Mouse (Mus musculus) liver, adult 2 months (tissue): ENCODE measurements around the gene Itpr2.
A peak's percentile ranks its signal among the peaks of the same experiment; 100 is the strongest.

Experiments
- CTCF ChIP-seq: fragments of 200-500 bp; IDR thresholded peaks from 2 replicates; pipeline ENCODE4 v1.5.1; 2011; ENCODE audit warnings: low read depth, low read length, control low read depth
- POLR2A ChIP-seq: fragments of 200-500 bp; IDR thresholded peaks from 2 replicates; pipeline ENCODE4 v1.6.1; 2011; ENCODE audit warnings: low read length, control low read depth; ENCODE audit not compliant: insufficient read depth; ENCODE audit errors: extremely low read depth

DNA sequence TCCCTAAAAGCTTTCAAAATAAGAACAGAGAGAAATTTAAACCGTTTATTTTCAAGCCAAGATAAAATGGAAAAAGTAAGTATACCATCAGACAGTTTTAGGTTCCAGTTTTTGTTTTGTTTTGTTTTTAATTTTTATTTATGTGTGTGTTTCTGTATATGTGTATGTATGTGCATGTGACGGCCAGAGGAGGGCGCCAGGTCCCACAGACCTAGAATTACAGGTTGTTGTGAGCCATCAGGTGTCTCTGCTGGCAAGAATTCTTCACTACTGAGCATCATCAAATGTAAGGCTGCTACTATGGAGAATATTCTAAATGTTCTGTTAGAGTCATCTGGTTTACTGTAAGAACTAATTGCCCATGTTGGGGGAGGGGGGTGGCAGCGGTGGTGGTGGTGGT is 111.9 kb downstream of the Itpr2 start:
- peak; percentile 29; the same call in 1 of the 2 replicates for TF ChIP-seq CTCF
- no peak for TF ChIP-seq POLR2A
